Mouse (Mus musculus) gastrocnemius, adult 2 months (tissue): ENCODE data around the gene Btg3. TPM values are rescaled to one million over a fixed set of nuclear protein-coding genes. Genes with fewer than 3 reads are reported as not detected.
"Not testable (repeated sequence)": the region's sequence is repeated elsewhere in the genome, so short reads cannot be mapped to it uniquely, and the experiment has no call there.

Source experiments
- DNase-seq: peaks from one replicate; pipeline ENCODE4 v3.0.0; 2022
- H3K27ac ChIP-seq: fragments of 200-600 bp; 2 replicates; pipeline ENCODE4 v1.8.1; 2022; ENCODE audit warnings: mild to moderate bottlenecking
- H3K4me3 ChIP-seq: fragments of 200-600 bp; 2 replicates; pipeline ENCODE4 v1.8.1; 2022; ENCODE audit warnings: mild to moderate bottlenecking, moderate library complexity
- CTCF ChIP-seq: fragments of 200-600 bp; IDR thresholded peaks from 2 replicates; pipeline ENCODE4 v1.8.1; 2022; ENCODE audit warnings: antibody characterized with exemption, mild to moderate bottlenecking, moderate library complexity
- intact Hi-C: fragments of 180-260 bp; cut with DNase I; formaldehyde crosslinking; loops from one replicate; pipeline ENCODE4 v1.15.1; 2025
- total RNA-seq, 2 experiments: library from RNA; stranded (reverse); gene quantifications; 2 replicates each; pipeline ENCODE4 v1.2.3; 2021

Gene Btg3
- total RNA-seq, 2 experiments from 2014 or later = 1.8 to 4.5 TPM

GRCm38 (mm10) chr16:78375821-78376691 lies 936 bp downstream of the Btg3 start:
- intact Hi-C loops = loop anchor here (5.0 kb wide), 1 partner anchor 201 kb away; the partner anchor contains the start of gene D16Ertd472e
- DNase-seq = peak; percentile 61
- Histone ChIP-seq H3K27ac (peak overlapping the region; percentile 86), H3K4me3 (peak overlapping the region; percentile 97)
- TF ChIP-seq CTCF = no peak

- TF ChIP-seq CTCF = no peak
- Histone ChIP-seq H3K27ac (peak overlapping the region; percentile 86), H3K4me3 (peak overlapping the region; percentile 97)
- intact Hi-C loops = loop anchor here (5.0 kb wide), 1 partner anchor 202 kb away; the partner anchor contains the start of gene D16Ertd472e
- DNase-seq = no peak
Measured at GRCm38 (mm10) chr16:78375222-78375621, 1.8 kb downstream of the Btg3 start.

- DNase-seq = no peak
- Histone ChIP-seq H3K4me3 (no peak overlapping the region), H3K27ac (no peak overlapping the region)
- intact Hi-C loops = loop anchor here (5.0 kb wide), 1 partner anchor 54 kb away; no protein-coding TSS in a partner anchor
- TF ChIP-seq CTCF = no peak
Measured at GRCm38 (mm10) chr16:78373743-78374142, 3.2 kb downstream of the Btg3 start.

- Histone ChIP-seq H3K27ac (no peak overlapping the region), H3K4me3 (no peak overlapping the region)
- no peak for DNase-seq
- intact Hi-C loops = loop anchor here (5.0 kb wide), 1 partner anchor 55 kb away; no protein-coding TSS in a partner anchor
- TF ChIP-seq CTCF = no peak
Measured at GRCm38 (mm10) chr16:78372786-78373185, 4.2 kb downstream of the Btg3 start.

GRCm38 (mm10) chr16:78371491-78372046 lies 5.4 kb downstream of the Btg3 start:
- no peak for DNase-seq
- Histone ChIP-seq H3K4me3 (no peak overlapping the region), H3K27ac (no peak overlapping the region)
- intact Hi-C loops = loop anchor here (5.0 kb wide), 1 partner anchor 56 kb away; no protein-coding TSS in a partner anchor
- TF ChIP-seq CTCF = no peak

GRCm38 (mm10) chr16:78364554-78364953 lies 12.4 kb downstream of the Btg3 start:
- H3K27ac ChIP-seq, intact Hi-C loops, DNase-seq, H3K4me3 ChIP-seq: not testable (repeated sequence)

- intact Hi-C loops = no loop called here
- TF ChIP-seq CTCF = no peak
- no peak overlapping the region for H3K4me3 ChIP-seq
- DNase-seq = no peak
- no peak overlapping the region for H3K27ac ChIP-seq
Measured at GRCm38 (mm10) chr16:78361466-78361865, 15.5 kb downstream of the Btg3 start.

GRCm38 (mm10) chr16:78357757-78358156 lies 19.2 kb downstream of the Btg3 start:
- DNase-seq = no peak
- TF ChIP-seq CTCF = peak; percentile 37; the same call in 1 of the 2 replicates

GRCm38 (mm10) chr16:78347328-78347926 lies 29.6 kb downstream of the Btg3 start:
- intact Hi-C loops = loop anchor here (5.0 kb wide), 1 partner anchor 150 kb away; no protein-coding TSS in a partner anchor
- no peak overlapping the region for H3K27ac ChIP-seq
- no peak overlapping the region for H3K4me3 ChIP-seq
- TF ChIP-seq CTCF = no peak
- DNase-seq = no peak

More at GRCm38 (mm10) chr16:78357757-78358156, 19.2 kb downstream of the Btg3 start:
- Histone ChIP-seq H3K27ac (no peak overlapping the region), H3K4me3 (no peak overlapping the region)
- intact Hi-C loops = no loop called here

GRCm38 (mm10) chr16:78346662-78347327 lies 30.2 kb downstream of the Btg3 start:
- TF ChIP-seq CTCF = peak; percentile 45
- Histone ChIP-seq H3K4me3 (no peak overlapping the region), H3K27ac (no peak overlapping the region)
- DNase-seq = no peak
- intact Hi-C loops = loop anchor here (5.0 kb wide), 1 partner anchor 149 kb away; no protein-coding TSS in a partner anchor

GRCm38 (mm10) chr16:78343792-78344191 lies 33.2 kb downstream of the Btg3 start:
- no peak overlapping the region for H3K4me3 ChIP-seq
- intact Hi-C loops = no loop called here
- no peak for DNase-seq
- TF ChIP-seq CTCF = no peak
- peak overlapping the region; percentile 38 for H3K27ac ChIP-seq

- intact Hi-C loops = no loop called here
- H3K27ac ChIP-seq = no peak overlapping the region
Measured at GRCm38 (mm10) chr16:78342767-78343166, 34.2 kb downstream of the Btg3 start.

More at GRCm38 (mm10) chr16:78342767-78343166, 34.2 kb downstream of the Btg3 start:
- no peak overlapping the region for H3K4me3 ChIP-seq
- no peak for DNase-seq
- no peak for TF ChIP-seq CTCF
